Mouse (Mus musculus) embryonic facial prominence, embryonic 14.5 days (tissue): Measurements from ENCODE around the gene Dmac2. TPM values are rescaled to one million over a fixed set of nuclear protein-coding genes. Genes with fewer than 3 reads are reported as not detected.

Experiments used
- ATAC-seq: fragments of 200-750 bp; cut with Nextera tagmentation; 2 replicates; pipeline ENCODE4 v1.8.0; 2017; ENCODE audit warnings: low read depth, moderate number of reproducible peaks, moderate TSS enrichment
- DNase-seq: peaks from one replicate; pipeline ENCODE4 v3.0.0-alpha.2; 2015; ENCODE audit warnings: low spot score
- H3K27ac ChIP-seq: fragments of 300-500 bp; sonication (generic); replicated peaks from 2 replicates; pipeline ENCODE4 v1.5.1; 2014; ENCODE audit warnings: low read depth, mild to moderate bottlenecking, low read length, moderate library complexity
- H3K27me3 ChIP-seq: fragments of 300-500 bp; sonication (generic); replicated peaks from 2 replicates; pipeline ENCODE4 v1.6.1; 2014; ENCODE audit warnings: low read length; ENCODE audit not compliant: control insufficient read depth, insufficient read depth
- H3K36me3 ChIP-seq: fragments of 300-500 bp; sonication (generic); 2 replicates; pipeline ENCODE4 v1.6.1; 2014; ENCODE audit warnings: low read length, mixed read lengths; ENCODE audit not compliant: control insufficient read depth, insufficient read depth
- H3K4me1 ChIP-seq: fragments of 300-500 bp; sonication (generic); 2 replicates; pipeline ENCODE4 v1.6.1; 2014; ENCODE audit warnings: antibody characterized with exemption, low read length; ENCODE audit not compliant: control insufficient read depth, insufficient read depth
- H3K4me2 ChIP-seq: fragments of 300-500 bp; sonication (generic); 2 replicates; pipeline ENCODE4 v1.6.1; 2014; ENCODE audit warnings: low read depth, mild to moderate bottlenecking, low read length, moderate library complexity, mixed read lengths
- H3K4me3 ChIP-seq: fragments of 300-500 bp; sonication (generic); 2 replicates; pipeline ENCODE4 v1.5.1; 2014; ENCODE audit warnings: low read depth, mild to moderate bottlenecking, low read length
- H3K9ac ChIP-seq: fragments of 300-500 bp; sonication (generic); 2 replicates; pipeline ENCODE4 v1.6.1; 2014; ENCODE audit warnings: low read depth, mild to moderate bottlenecking, low read length, moderate library complexity, mixed read lengths
- H3K9me3 ChIP-seq: fragments of 300-500 bp; sonication (generic); 2 replicates; pipeline ENCODE4 v1.6.1; 2016; ENCODE audit warnings: low read length; ENCODE audit not compliant: control insufficient read depth
- WGBS: fragments of 180-500 bp; shearing (Covaris S2); extraction: QIAGEN DNeasy Blood & Tissue Kit; methylation state at CpG from one replicate; pipeline ENCODE4 v1.1.7; 2014; 5-methylcytosine and 5-hydroxymethylcytosine counted together
- polyA plus RNA-seq: library from polyadenylated mRNA; unstranded; fragments of >200 nt; fragmentation: Nextera tagmentation; extraction: Ambion mirVana; gene quantifications from 2 replicates; pipeline ENCODE4 v1.2.1, GENCODE M21; 2014

Gene Dmac2
- polyA plus RNA-seq, 1 experiment from 2014 or later: 30.3 TPM

GRCm38 (mm10) chr7:25636373-25636772 lies 17.2 kb downstream of the Dmac2 start:
- Histone ChIP-seq H3K9ac (no peak overlapping the region), H3K36me3 (peaks cover 44% of the 10 kb centered on the region), H3K9me3 (no peaks in the 10 kb centered on the region), H3K4me3 (no peak overlapping the region), H3K4me2 (no peak overlapping the region), H3K27me3 (no peaks in the 10 kb centered on the region), H3K27ac (no peak overlapping the region), H3K4me1 (no peaks in the 10 kb centered on the region)
- DNase-seq (peak; percentile 50), ATAC-seq (peak; percentile 34)
- 67% methylated on average over 3 of the region's 3 CpGs for WGBS

- ATAC-seq (no peak), DNase-seq (no peak)
- no peaks in the 10 kb centered on the region for H3K9me3 ChIP-seq
- peaks cover 44% of the 10 kb centered on the region; the same call in 1 of the 2 replicates for H3K36me3 ChIP-seq
- no peaks in the 10 kb centered on the region for H3K27me3 ChIP-seq
- H3K4me3 ChIP-seq: no peak overlapping the region
- H3K9ac ChIP-seq: no peak overlapping the region
- H3K4me1 ChIP-seq: no peaks in the 10 kb centered on the region
- 95% methylated on average over 5 of the region's 5 CpGs for WGBS
- H3K27ac ChIP-seq: no peak overlapping the region
- no peak overlapping the region for H3K4me2 ChIP-seq
Measured at GRCm38 (mm10) chr7:25637099-25637498, 17.9 kb downstream of the Dmac2 start.

GRCm38 (mm10) chr7:25639754-25640153 lies 20.5 kb downstream of the Dmac2 start:
- ATAC-seq (no peak), DNase-seq (no peak)
- Histone ChIP-seq H3K4me1 (no peaks in the 10 kb centered on the region), H3K27me3 (no peaks in the 10 kb centered on the region), H3K9ac (no peak overlapping the region), H3K27ac (no peak overlapping the region), H3K9me3 (no peaks in the 10 kb centered on the region), H3K4me3 (no peak overlapping the region), H3K36me3 (peaks cover 32% of the 10 kb centered on the region; the same call in 1 of the 2 replicates), H3K4me2 (no peak overlapping the region)
- WGBS: 92% methylated on average over 4 of the region's 4 CpGs

DNA sequence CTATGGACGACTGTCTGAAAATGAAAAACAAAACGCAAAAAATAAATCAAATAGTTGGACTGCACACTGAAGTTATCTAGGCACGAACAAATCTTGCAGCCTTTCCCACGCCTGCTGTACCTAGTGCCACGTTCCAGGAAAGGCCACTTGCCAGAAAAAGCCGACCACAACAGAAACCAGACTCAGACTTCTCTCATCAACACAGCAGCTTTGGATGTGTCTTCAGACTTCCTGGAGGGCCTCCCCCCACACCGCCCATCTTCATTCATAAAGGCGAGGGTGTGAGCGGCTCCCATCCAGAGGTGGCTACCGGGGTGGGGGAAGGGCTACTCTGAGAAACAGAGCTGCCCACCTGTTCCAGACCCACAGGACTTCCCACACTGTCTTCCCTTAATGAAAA lies 24.9 kb downstream of the Dmac2 start:
- 74% methylated on average over 10 of the region's 10 CpGs for WGBS
- H3K4me1 ChIP-seq: no peaks in the 10 kb centered on the region
- H3K36me3 ChIP-seq: peaks cover 15% of the 10 kb centered on the region; the same call in 1 of the 2 replicates

DNA sequence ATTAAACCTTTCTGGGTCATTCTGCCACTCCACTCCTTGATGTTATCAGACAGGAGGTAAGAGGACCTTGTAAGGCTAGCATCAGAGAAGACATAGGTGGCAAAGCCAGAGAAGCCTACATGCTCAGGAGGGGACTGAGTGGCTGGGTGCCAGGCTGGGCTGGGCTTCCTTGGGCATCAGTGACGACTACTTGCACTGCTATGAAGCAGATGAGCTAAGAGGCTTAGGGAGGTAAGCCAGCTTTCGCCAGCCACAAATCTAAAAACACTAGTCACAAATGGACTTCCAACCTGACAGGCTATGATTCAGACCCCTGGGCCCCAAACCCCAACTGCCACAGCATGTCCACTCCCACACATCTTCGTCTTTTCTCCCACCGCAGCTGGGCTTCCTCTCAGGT lies 25.4 kb downstream of the Dmac2 start:
- Histone ChIP-seq H3K36me3 (peaks cover 11% of the 10 kb centered on the region; the same call in 1 of the 2 replicates), H3K27ac (no peak overlapping the region), H3K9me3 (no peaks in the 10 kb centered on the region), H3K4me3 (no peak overlapping the region), H3K4me2 (no peak overlapping the region), H3K9ac (no peak overlapping the region), H3K4me1 (no peaks in the 10 kb centered on the region), H3K27me3 (no peaks in the 10 kb centered on the region)
- 80% methylated on average over 4 of the region's 4 CpGs for WGBS
- DNase-seq: no peak
- no peak for ATAC-seq

More for the DNA sequence above, 24.9 kb downstream of the Dmac2 start:
- DNase-seq (no peak), ATAC-seq (no peak)
- Histone ChIP-seq H3K4me2 (no peak overlapping the region), H3K9ac (no peak overlapping the region), H3K4me3 (no peak overlapping the region), H3K27me3 (no peaks in the 10 kb centered on the region), H3K9me3 (no peaks in the 10 kb centered on the region), H3K27ac (no peak overlapping the region)

DNA sequence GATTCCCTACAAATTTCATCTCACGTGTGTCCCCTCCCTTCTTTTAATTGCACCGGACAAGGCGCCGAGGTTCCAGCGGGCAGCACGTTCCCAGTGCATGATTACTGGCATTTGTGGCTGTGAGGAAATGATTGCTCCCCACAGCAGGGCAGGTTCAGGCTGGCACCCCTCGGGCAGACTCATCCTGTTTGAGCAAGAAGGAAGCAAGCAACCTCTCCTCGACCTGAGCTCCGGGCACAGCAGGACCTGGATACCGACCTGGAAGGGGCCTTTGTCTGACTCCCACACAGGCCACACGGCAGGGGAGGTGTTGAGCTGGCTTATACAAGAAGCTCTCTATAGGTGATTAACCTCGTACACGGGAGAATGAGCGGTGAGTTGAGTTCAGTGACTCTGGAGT lies 25.9 kb downstream of the Dmac2 start:
- Histone ChIP-seq H3K9me3 (no peaks in the 10 kb centered on the region), H3K9ac (no peak overlapping the region), H3K4me1 (no peaks in the 10 kb centered on the region), H3K4me2 (no peak overlapping the region), H3K4me3 (no peak overlapping the region), H3K27me3 (no peaks in the 10 kb centered on the region), H3K27ac (no peak overlapping the region), H3K36me3 (peaks cover 9% of the 10 kb centered on the region; the same call in 1 of the 2 replicates)
- 52% methylated on average over 14 of the region's 14 CpGs for WGBS
- ATAC-seq: no peak
- no peak for DNase-seq

GRCm38 (mm10) chr7:25647574-25648123 lies 28.4 kb downstream of the Dmac2 start:
- no peak overlapping the region for H3K4me2 ChIP-seq
- no peaks in the 10 kb centered on the region for H3K36me3 ChIP-seq
- no peaks in the 10 kb centered on the region for H3K9me3 ChIP-seq
- DNase-seq (peak; percentile 25), ATAC-seq (no peak)
- H3K27me3 ChIP-seq: no peaks in the 10 kb centered on the region
- WGBS: 64% methylated on average over 5 of the region's 5 CpGs
- H3K4me3 ChIP-seq: no peak overlapping the region
- H3K4me1 ChIP-seq: no peaks in the 10 kb centered on the region
- no peak overlapping the region for H3K27ac ChIP-seq
- H3K9ac ChIP-seq: no peak overlapping the region

- no peak overlapping the region for H3K27ac ChIP-seq
- no peaks in the 10 kb centered on the region for H3K27me3 ChIP-seq
- H3K4me1 ChIP-seq: no peaks in the 10 kb centered on the region
- no peak overlapping the region for H3K4me3 ChIP-seq
- H3K36me3 ChIP-seq: no peaks in the 10 kb centered on the region; the same call in 1 of the 2 replicates
- WGBS: 63% methylated on average over 5 of the region's 5 CpGs
- H3K9ac ChIP-seq: no peak overlapping the region
- no peaks in the 10 kb centered on the region for H3K9me3 ChIP-seq
- H3K4me2 ChIP-seq: no peak overlapping the region
- ATAC-seq (no peak), DNase-seq (no peak)
Measured at GRCm38 (mm10) chr7:25649839-25650238, 30.6 kb downstream of the Dmac2 start.

- no peak overlapping the region for H3K9ac ChIP-seq
- no peak overlapping the region for H3K4me2 ChIP-seq
- no peak overlapping the region for H3K27ac ChIP-seq
- WGBS: 89% methylated on average over 8 of the region's 8 CpGs
- H3K4me3 ChIP-seq: no peak overlapping the region
- no peaks in the 10 kb centered on the region for H3K9me3 ChIP-seq
- DNase-seq: no peak
- no peaks in the 10 kb centered on the region for H3K4me1 ChIP-seq
- H3K27me3 ChIP-seq: no peaks in the 10 kb centered on the region
- no peak for ATAC-seq
- no peaks in the 10 kb centered on the region; the same call in 1 of the 2 replicates for H3K36me3 ChIP-seq
Measured at GRCm38 (mm10) chr7:25651281-25651680, 32.1 kb downstream of the Dmac2 start.
